Mouse (Mus musculus) kidney, embryonic 15.5 days (tissue): ENCODE measurements at regions not wholly inside any gene's neighbourhood (a gene's known extent, or its start where the extent isn't known, plus 50 kb on each side); places are given as distances from the start of the nearest gene placed in this dataset.

Experiments
- ATAC-seq: fragments of 200-750 bp; cut with Nextera tagmentation; replicated peaks from 2 replicates; pipeline ENCODE4 v1.8.0; 2017; ENCODE audit warnings: moderate TSS enrichment; ENCODE audit not compliant: low FRiP score
- H3K27ac ChIP-seq: fragments of 300-500 bp; sonication (generic); 2 replicates; pipeline ENCODE4 v1.5.1; 2015; ENCODE audit warnings: mild to moderate bottlenecking, inconsistent platforms
- H3K27me3 ChIP-seq: fragments of 300-500 bp; sonication (generic); 2 replicates; pipeline ENCODE4 v1.6.1; 2015; ENCODE audit warnings: inconsistent platforms
- H3K36me3 ChIP-seq: fragments of 300-500 bp; sonication (generic); 2 replicates; pipeline ENCODE4 v1.6.1; 2015; ENCODE audit warnings: inconsistent platforms
- H3K4me1 ChIP-seq: fragments of 300-500 bp; sonication (generic); 2 replicates; pipeline ENCODE4 v1.6.1; 2015; ENCODE audit warnings: inconsistent platforms
- H3K4me2 ChIP-seq: fragments of 300-500 bp; sonication (generic); 2 replicates; pipeline ENCODE4 v1.6.1; 2015; ENCODE audit warnings: moderate library complexity, mild to moderate bottlenecking, inconsistent platforms
- H3K4me3 ChIP-seq: fragments of 300-500 bp; sonication (generic); replicated peaks from 2 replicates; pipeline ENCODE4 v1.5.1; 2015; ENCODE audit warnings: mild to moderate bottlenecking, inconsistent platforms
- H3K9ac ChIP-seq: fragments of 300-500 bp; sonication (generic); 2 replicates; pipeline ENCODE4 v1.6.1; 2015; ENCODE audit warnings: mild to moderate bottlenecking, inconsistent platforms
- H3K9me3 ChIP-seq: fragments of 300-500 bp; sonication (generic); replicated peaks from 2 replicates; pipeline ENCODE4 v1.6.1; 2016; ENCODE audit warnings: inconsistent platforms
- WGBS: fragments of 180-500 bp; shearing (Covaris S2); methylation state at CpG from one replicate; pipeline ENCODE4 v1.1.7; 2015; ENCODE audit warnings: mixed read lengths; 5-methylcytosine and 5-hydroxymethylcytosine counted together

DNA sequence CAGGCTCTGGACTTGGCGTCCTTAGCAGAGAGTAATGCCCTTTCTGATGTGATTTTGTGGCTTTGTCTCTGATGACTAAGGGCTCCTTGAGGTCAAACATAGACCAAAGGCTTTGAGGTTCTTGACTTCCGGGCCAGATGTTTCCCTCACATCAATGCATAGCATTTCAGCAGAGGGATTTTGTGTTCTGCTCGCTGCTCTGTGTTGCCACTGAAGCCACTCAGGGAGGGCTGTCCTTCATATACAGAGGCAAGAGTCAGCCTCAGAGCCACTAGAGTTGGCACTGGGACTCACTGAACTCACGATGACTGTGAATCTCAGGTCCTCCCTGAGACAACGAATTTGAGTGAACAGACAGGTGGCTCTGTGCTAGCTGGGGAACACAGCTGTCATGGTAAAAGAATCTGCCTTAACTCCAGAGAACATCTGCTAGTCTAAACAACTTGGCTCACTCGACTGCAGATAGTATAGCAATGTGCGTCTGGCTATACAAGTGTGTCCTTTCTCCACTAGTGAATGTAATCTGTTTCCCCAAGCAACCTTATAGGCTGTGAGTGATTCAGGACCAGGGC is 74.3 kb downstream of the Gp2 start:
- Histone ChIP-seq H3K4me1 (no peaks in the 10 kb centered on the region), H3K4me2 (no peak overlapping the region), H3K36me3 (no peaks in the 10 kb centered on the region), H3K27me3 (no peaks in the 10 kb centered on the region), H3K9ac (no peak overlapping the region), H3K27ac (no peak overlapping the region), H3K4me3 (no peak overlapping the region), H3K9me3 (no peaks in the 10 kb centered on the region)
- no peak for ATAC-seq
- WGBS, result 55% methylated on average over 7 of the region's 7 CpGs

DNA sequence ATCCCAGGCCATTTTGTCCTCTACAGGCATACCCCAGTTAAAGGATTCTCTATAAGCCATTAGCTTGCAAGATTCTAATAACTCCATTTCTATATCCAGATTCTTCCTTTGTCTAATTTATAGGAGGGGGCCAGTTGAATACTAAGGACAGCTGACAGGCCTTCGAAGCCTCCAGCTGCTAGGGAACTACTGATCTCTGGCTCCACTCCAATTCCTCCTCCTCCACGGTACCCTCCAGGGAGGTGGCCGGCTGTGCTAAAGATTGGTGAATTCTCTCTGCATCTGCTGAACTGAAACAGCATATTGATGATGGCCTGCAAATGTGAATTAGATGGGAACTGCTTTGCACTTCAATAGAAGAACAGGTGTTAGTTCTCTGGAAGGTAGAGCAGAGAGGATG is 79.2 kb downstream of the Gp2 start:
- 48% methylated on average over 3 of the region's 3 CpGs for WGBS
- H3K36me3 ChIP-seq, result no peaks in the 10 kb centered on the region
- no peak overlapping the region for H3K27ac ChIP-seq
- H3K27me3 ChIP-seq, result no peaks in the 10 kb centered on the region
- no peaks in the 10 kb centered on the region for H3K9me3 ChIP-seq
- no peak overlapping the region for H3K4me3 ChIP-seq
- H3K9ac ChIP-seq, result no peak overlapping the region
- no peak overlapping the region for H3K4me2 ChIP-seq
- no peaks in the 10 kb centered on the region for H3K4me1 ChIP-seq
- ATAC-seq, result no peak

DNA sequence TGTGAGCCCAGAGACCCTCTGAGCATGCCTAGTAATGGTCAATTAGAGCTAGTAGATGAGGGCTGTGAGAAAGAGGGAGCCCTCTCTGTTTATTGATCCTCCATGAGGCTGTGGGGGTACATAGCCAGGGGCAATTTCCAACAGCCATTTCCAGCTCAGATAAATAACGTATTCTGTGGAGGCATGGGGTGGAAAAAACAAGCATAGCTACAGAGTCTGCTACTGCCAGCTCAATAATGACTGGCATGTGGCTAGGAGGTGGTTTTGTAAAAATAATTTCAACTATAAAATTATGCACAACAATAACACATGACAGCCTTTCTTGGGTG is 94.9 kb downstream of the Gp2 start:
- Histone ChIP-seq H3K4me1 (no peaks in the 10 kb centered on the region), H3K27ac (no peak overlapping the region), H3K27me3 (no peaks in the 10 kb centered on the region), H3K4me3 (no peak overlapping the region), H3K36me3 (no peaks in the 10 kb centered on the region), H3K4me2 (no peak overlapping the region), H3K9me3 (no peaks in the 10 kb centered on the region), H3K9ac (no peak overlapping the region)
- WGBS, result 62% methylated on average over 1 of the region's 1 CpGs
- no peak for ATAC-seq

DNA sequence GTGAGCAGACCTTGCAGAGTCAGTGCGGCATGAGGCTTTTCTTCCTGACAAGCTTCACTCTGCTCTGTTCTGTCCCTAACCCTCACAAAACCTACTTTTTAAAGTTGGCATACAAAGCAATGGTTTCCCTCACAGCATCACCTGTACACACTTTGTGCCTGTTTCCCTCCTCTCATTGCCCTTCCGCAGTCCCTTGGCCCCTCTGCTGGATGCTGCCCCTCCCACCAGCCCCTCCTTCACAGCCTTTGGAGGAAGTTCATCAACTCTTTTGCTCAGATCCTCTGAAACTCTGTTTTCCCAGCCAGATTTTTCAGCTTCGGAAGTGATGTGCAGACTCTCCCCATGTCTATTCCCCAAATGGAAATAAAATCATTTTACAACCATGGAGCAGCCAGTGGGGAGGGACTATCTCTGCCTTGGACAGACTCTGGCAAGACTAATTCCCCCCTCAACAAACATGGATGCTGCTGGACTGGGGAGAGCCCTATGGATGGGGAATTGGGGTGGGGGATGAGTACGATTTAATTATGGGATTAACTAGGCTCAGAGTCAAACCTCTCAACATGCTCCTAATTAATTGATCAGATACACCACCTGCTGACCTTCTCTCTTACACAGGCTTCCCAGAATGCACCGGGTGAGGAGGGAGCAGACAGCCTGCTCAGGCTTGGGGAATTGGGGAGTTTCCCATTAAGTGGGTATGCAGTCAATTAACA is 95.4 kb downstream of the Gp2 start:
- H3K4me2 ChIP-seq, result no peak overlapping the region
- no peaks in the 10 kb centered on the region for H3K4me1 ChIP-seq
- H3K27me3 ChIP-seq, result no peaks in the 10 kb centered on the region
- H3K9ac ChIP-seq, result no peak overlapping the region
- ATAC-seq, result no peak
- H3K9me3 ChIP-seq, result no peaks in the 10 kb centered on the region
- H3K4me3 ChIP-seq, result no peak overlapping the region
- 64% methylated on average over 5 of the region's 5 CpGs for WGBS
- H3K36me3 ChIP-seq, result no peaks in the 10 kb centered on the region
- no peak overlapping the region for H3K27ac ChIP-seq

DNA sequence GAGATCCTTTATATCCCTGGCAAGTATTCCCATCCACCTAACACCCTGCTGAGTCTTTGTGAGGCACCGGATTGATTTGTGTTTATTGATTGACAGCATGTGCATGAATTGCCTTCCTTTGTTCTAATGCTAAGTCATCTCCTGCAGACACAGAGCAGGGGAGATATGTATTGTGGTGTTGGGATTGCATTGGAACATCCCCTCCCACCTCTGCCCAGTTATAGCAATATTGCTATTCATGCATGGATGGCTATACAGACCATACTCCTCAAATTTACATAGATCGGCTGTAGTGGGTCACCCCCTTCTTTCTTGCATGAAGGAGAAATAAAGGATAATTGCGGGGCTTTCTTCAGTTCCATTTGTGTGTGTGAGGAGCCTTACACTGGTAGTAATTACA is 101.7 kb downstream of the Gp2 start:
- Histone ChIP-seq H3K27ac (no peak overlapping the region), H3K4me3 (no peak overlapping the region), H3K4me2 (no peak overlapping the region), H3K27me3 (no peaks in the 10 kb centered on the region), H3K9ac (no peak overlapping the region), H3K9me3 (no peaks in the 10 kb centered on the region), H3K4me1 (no peaks in the 10 kb centered on the region), H3K36me3 (no peaks in the 10 kb centered on the region)
- WGBS, result 84% methylated on average over 3 of the region's 3 CpGs
- no peak for ATAC-seq

- H3K4me1 ChIP-seq, result no peaks in the 10 kb centered on the region
- H3K27ac ChIP-seq, result no peak overlapping the region
- no peak overlapping the region for H3K4me3 ChIP-seq
- H3K4me2 ChIP-seq, result no peak overlapping the region
- ATAC-seq, result 0 out of 2 replicates have a peak, but pooled peaks have one; percentile 25
- H3K9ac ChIP-seq, result no peak overlapping the region
- no peaks in the 10 kb centered on the region for H3K36me3 ChIP-seq
- H3K27me3 ChIP-seq, result no peaks in the 10 kb centered on the region
- H3K9me3 ChIP-seq, result no peaks in the 10 kb centered on the region
Measured at GRCm38 (mm10) chr7:119356251-119356650, 102.8 kb downstream of the Gp2 start.

- no peak overlapping the region for H3K4me3 ChIP-seq
- 88% methylated on average over 12 of the region's 12 CpGs for WGBS
- H3K9me3 ChIP-seq, result no peaks in the 10 kb centered on the region
- no peaks in the 10 kb centered on the region for H3K36me3 ChIP-seq
- H3K27me3 ChIP-seq, result no peaks in the 10 kb centered on the region
- ATAC-seq, result no peak
- no peak overlapping the region for H3K4me2 ChIP-seq
- no peak overlapping the region for H3K9ac ChIP-seq
- no peaks in the 10 kb centered on the region for H3K4me1 ChIP-seq
- H3K27ac ChIP-seq, result no peak overlapping the region
Measured at GRCm38 (mm10) chr7:119352571-119352970, 106.5 kb downstream of the Gp2 start.

GRCm38 (mm10) chr7:119350641-119351040 is 108.4 kb downstream of the Gp2 start:
- 84% methylated on average over 1 of the region's 1 CpGs for WGBS
- Histone ChIP-seq H3K4me2 (no peak overlapping the region), H3K9me3 (no peaks in the 10 kb centered on the region), H3K4me3 (no peak overlapping the region), H3K4me1 (no peaks in the 10 kb centered on the region), H3K9ac (no peak overlapping the region), H3K27ac (no peak overlapping the region), H3K36me3 (no peaks in the 10 kb centered on the region), H3K27me3 (no peaks in the 10 kb centered on the region)
- ATAC-seq, result no peak

GRCm38 (mm10) chr7:119343380-119343779 is 115.7 kb downstream of the Gp2 start:
- Histone ChIP-seq H3K4me1 (no peaks in the 10 kb centered on the region), H3K27me3 (no peaks in the 10 kb centered on the region), H3K4me3 (no peak overlapping the region), H3K27ac (no peak overlapping the region), H3K9me3 (no peaks in the 10 kb centered on the region), H3K4me2 (no peak overlapping the region), H3K9ac (no peak overlapping the region), H3K36me3 (no peaks in the 10 kb centered on the region)
- WGBS, result 78% methylated on average over 1 of the region's 1 CpGs
- no peak for ATAC-seq

GRCm38 (mm10) chr7:119333102-119333501 is 126.0 kb downstream of the Gp2 start:
- 71% methylated on average over 1 of the region's 1 CpGs for WGBS
- H3K4me2 ChIP-seq, result no peak overlapping the region

DNA sequence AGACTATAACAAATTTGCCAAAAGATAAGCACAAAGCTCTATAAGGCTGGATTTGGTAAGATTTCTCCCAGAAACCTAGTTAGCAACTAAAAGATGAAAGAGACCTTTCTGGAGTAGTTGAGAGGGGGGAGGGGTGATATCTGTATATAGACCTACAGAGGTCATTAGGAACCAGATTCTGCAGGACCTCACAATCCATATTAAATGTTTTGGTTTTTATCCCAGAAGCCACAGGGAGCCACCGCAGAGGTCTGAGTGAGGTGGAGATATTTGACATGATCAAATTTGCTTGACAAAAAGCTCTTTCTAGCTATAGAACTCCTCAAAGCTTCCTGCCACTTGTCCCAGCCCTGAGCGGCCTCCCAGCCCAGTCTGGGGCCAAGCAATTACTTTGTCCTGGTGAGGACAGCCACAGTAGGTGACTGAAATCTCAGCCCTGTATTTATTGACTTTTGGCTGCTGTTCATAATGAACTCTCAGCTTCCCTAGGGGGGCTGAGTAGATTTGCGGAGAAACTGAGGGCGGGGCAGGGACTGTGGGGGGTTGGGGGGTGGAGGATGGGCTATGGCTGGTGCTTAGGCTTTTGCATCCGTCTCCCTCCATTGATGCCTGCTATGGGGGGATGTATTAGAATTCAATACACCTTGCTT is 128.5 kb downstream of the Gp2 start:
- no peak overlapping the region for H3K4me3 ChIP-seq
- no peaks in the 10 kb centered on the region for H3K9me3 ChIP-seq
- no peak overlapping the region for H3K4me2 ChIP-seq
- no peaks in the 10 kb centered on the region for H3K4me1 ChIP-seq
- no peaks in the 10 kb centered on the region for H3K36me3 ChIP-seq
- no peak overlapping the region for H3K27ac ChIP-seq
- H3K9ac ChIP-seq, result no peak overlapping the region
- ATAC-seq, result no peak
- WGBS, result 7% methylated on average over 5 of the region's 5 CpGs
- no peaks in the 10 kb centered on the region for H3K27me3 ChIP-seq

More at GRCm38 (mm10) chr7:119333102-119333501, 126.0 kb downstream of the Gp2 start:
- no peak overlapping the region for H3K4me3 ChIP-seq
- H3K27me3 ChIP-seq, result no peaks in the 10 kb centered on the region
- H3K9ac ChIP-seq, result no peak overlapping the region
- H3K9me3 ChIP-seq, result no peaks in the 10 kb centered on the region
- H3K4me1 ChIP-seq, result no peaks in the 10 kb centered on the region
- no peak for ATAC-seq
- no peaks in the 10 kb centered on the region for H3K36me3 ChIP-seq
- H3K27ac ChIP-seq, result no peak overlapping the region

DNA sequence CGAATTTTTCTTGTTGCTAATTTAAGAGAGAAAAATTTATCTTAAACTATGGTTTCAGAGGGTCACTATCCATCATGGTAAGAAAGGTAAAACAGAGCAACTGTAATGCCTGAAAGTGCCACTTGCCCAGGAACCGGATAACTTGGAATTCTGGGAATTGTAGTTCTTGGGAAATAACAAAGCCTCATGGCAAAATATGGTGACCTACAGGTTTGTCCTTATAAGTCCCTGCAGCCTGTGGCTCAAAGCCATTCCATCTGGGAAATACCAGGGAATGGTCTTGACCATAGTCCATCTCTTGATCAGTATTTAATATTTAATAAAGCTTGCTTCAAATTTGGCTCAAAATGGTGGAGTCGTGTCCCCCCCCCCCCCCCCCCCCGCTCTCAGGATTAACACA is 111.9 kb upstream of the Gpr139 start:
- no peak overlapping the region for H3K27ac ChIP-seq
- no peak overlapping the region for H3K9ac ChIP-seq
- H3K4me3 ChIP-seq, result no peak overlapping the region
- no peaks in the 10 kb centered on the region for H3K27me3 ChIP-seq
- H3K4me2 ChIP-seq, result no peak overlapping the region
- no peaks in the 10 kb centered on the region for H3K9me3 ChIP-seq
- H3K36me3 ChIP-seq, result no peaks in the 10 kb centered on the region
- H3K4me1 ChIP-seq, result no peaks in the 10 kb centered on the region
- ATAC-seq, result no peak
- WGBS, result 66% methylated on average over 4 of the region's 4 CpGs

- H3K4me3 ChIP-seq, result no peak overlapping the region
- H3K4me1 ChIP-seq, result no peaks in the 10 kb centered on the region
- 70% methylated on average over 2 of the region's 2 CpGs for WGBS
- H3K9me3 ChIP-seq, result no peaks in the 10 kb centered on the region
- ATAC-seq, result no peak
- H3K9ac ChIP-seq, result no peak overlapping the region
- H3K27ac ChIP-seq, result no peak overlapping the region
- no peaks in the 10 kb centered on the region for H3K36me3 ChIP-seq
- no peaks in the 10 kb centered on the region for H3K27me3 ChIP-seq
- H3K4me2 ChIP-seq, result no peak overlapping the region
Measured at GRCm38 (mm10) chr7:119291442-119291841, 107.0 kb upstream of the Gpr139 start.
